Mouse (Mus musculus): ENCODE measurements around the gene Aloxe3.

- TF ChIP-seq CTCF (IDR thresholded peaks at IDR 0.05; ENCODE audit: low read depth, low read length) (no peak), POLR2A (IDR thresholded peaks at IDR 0.05; ENCODE audit: extremely low read depth, insufficient read depth, low read length) (no peak)
Measured at GRCm38 (mm10) chr11:69126706-69127095, 1.0 kb downstream of the Aloxe3 start.

All from liver, adult 2 months (tissue).